Mouse (Mus musculus) myocyte (in vitro differentiated cells): ENCODE results near the gene Notch2. TPM values are rescaled to one million over a fixed set of nuclear protein-coding genes. Genes with fewer than 3 reads are reported as not detected.

Source experiments
- H3K27me3 ChIP-seq: one replicate; pipeline ENCODE4 v1.6.1; 2011; ENCODE audit not compliant: control insufficient read depth, insufficient read depth, insufficient read length
- H3K36me3 ChIP-seq: one replicate; pipeline ENCODE4 v1.6.1; 2011; ENCODE audit not compliant: control insufficient read depth, insufficient read depth
- H3K4me2 ChIP-seq: one replicate; pipeline ENCODE4 v1.6.1; 2011; ENCODE audit warnings: low read depth, control low read depth
- H3K4me3 ChIP-seq: one replicate; pipeline ENCODE4 v1.5.1; 2011; ENCODE audit warnings: mild to moderate bottlenecking, control low read depth, moderate library complexity
- H3K79me2 ChIP-seq: one replicate; pipeline ENCODE4 v1.6.1; 2011; ENCODE audit not compliant: control insufficient read depth, insufficient read depth
- H3ac ChIP-seq: one replicate; pipeline ENCODE4 v1.6.1; 2011; ENCODE audit not compliant: control insufficient read depth, insufficient read length
- CEBPB ChIP-seq: IDR thresholded peaks from 2 replicates; pipeline ENCODE4 v1.6.1; 2011; ENCODE audit warnings: mild to moderate bottlenecking, moderate library complexity; ENCODE audit not compliant: poor library complexity, insufficient read depth, severe bottlenecking
- E2F4 ChIP-seq: IDR thresholded peaks from one replicate; pipeline ENCODE4 v1.6.1; 2011; ENCODE audit warnings: mild to moderate bottlenecking, control low read depth, moderate library complexity; ENCODE audit not compliant: insufficient read depth
- MAX ChIP-seq: IDR thresholded peaks from one replicate; pipeline ENCODE4 v1.6.1; 2011; ENCODE audit warnings: low read depth, mild to moderate bottlenecking, control low read depth
- MYOD1 ChIP-seq, 3 experiments: IDR thresholded peaks; one replicate each; pipeline ENCODE4 v1.6.1; 2011; ENCODE audit warnings: control low read depth in 2 of 3, low read depth in 2 of 3, mild to moderate bottlenecking in 2 of 3, moderate library complexity in 1 of 3; ENCODE audit not compliant: insufficient read length in 2 of 3, control insufficient read depth in 1 of 3
- MYOG ChIP-seq, 3 experiments: IDR thresholded peaks; one replicate each; pipeline ENCODE4 v1.6.1; 2011; ENCODE audit warnings: control low read depth in 2 of 3, low read depth in 2 of 3, mild to moderate bottlenecking in 2 of 3; ENCODE audit not compliant: insufficient read length in 2 of 3, control insufficient read depth in 1 of 3, insufficient read depth in 1 of 3
- POLR2A ChIP-seq: IDR thresholded peaks from one replicate; pipeline ENCODE4 v1.6.1; 2011; ENCODE audit warnings: low read depth, mild to moderate bottlenecking, control low read depth, moderate library complexity; ENCODE audit not compliant: insufficient read length
- POLR2AphosphoS2 ChIP-seq: IDR thresholded peaks from one replicate; pipeline ENCODE4 v1.6.1; 2011; ENCODE audit warnings: low read depth, control low read depth; ENCODE audit not compliant: insufficient read length
- REST ChIP-seq: IDR thresholded peaks from one replicate; pipeline ENCODE4 v1.6.1; 2011; ENCODE audit warnings: mild to moderate bottlenecking, control low read depth, moderate library complexity; ENCODE audit not compliant: insufficient read depth, insufficient read length
- SRF ChIP-seq: IDR thresholded peaks from one replicate; pipeline ENCODE4 v1.6.1; 2011; ENCODE audit warnings: low read depth; ENCODE audit not compliant: control insufficient read depth, insufficient read length
- TCF12 ChIP-seq: IDR thresholded peaks from one replicate; pipeline ENCODE4 v1.6.1; 2011; ENCODE audit warnings: mild to moderate bottlenecking, control low read depth; ENCODE audit not compliant: poor library complexity, insufficient read depth, severe bottlenecking
- TCF3 ChIP-seq: IDR thresholded peaks from one replicate; pipeline ENCODE4 v1.6.1; 2011; ENCODE audit warnings: low read depth, control low read depth; ENCODE audit not compliant: insufficient read length
- USF1 ChIP-seq: IDR thresholded peaks from one replicate; pipeline ENCODE4 v1.6.1; 2011; ENCODE audit warnings: low read depth, mild to moderate bottlenecking, control low read depth, moderate library complexity
- polyA plus RNA-seq: library from polyadenylated mRNA; unstranded; fragments of >200 nt; fragmentation: generic; extraction: Trizol; gene quantifications from one replicate; pipeline ENCODE4 v1.2.1, GENCODE M21; 2012; ENCODE audit warnings: missing spikeins

Notch2 gene
- polyA plus RNA-seq, 1 experiment = 15.1 TPM

DNA sequence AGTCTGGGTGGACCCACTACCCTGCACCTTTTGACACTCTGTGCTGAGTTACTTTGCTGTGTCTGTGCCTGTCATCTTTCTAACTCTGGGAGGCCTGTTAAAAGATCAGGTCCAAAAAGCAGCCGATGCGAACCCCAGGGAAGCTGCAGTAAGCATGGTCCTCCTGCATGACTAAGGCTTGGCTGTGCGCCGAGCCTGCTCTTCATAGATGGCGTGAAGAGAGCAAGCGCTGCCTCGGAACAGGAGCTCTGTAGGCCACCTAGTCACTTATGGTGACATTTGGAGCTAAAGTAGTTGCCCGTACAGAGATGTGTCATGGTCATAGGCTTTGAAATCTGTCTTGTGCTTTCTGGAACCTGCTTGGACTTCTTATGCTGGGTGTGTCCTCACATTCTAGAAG, 119.3 kb downstream of the Notch2 start:
- TF ChIP-seq MAX = no peak
- TF ChIP-seq TCF3 = no peak
- no peak for TF ChIP-seq TCF12
- no peak for TF ChIP-seq REST
- TF ChIP-seq CEBPB = no peak
- TF ChIP-seq MYOD1 (IDR thresholded peaks at IDR 0.05; ENCODE audit: control insufficient read depth in 1 of 3, insufficient read length in 2 of 3, low read depth in 2 of 3) = no peak
- TF ChIP-seq MYOG (IDR thresholded peaks at IDR 0.05; ENCODE audit: control insufficient read depth in 1 of 3, insufficient read depth in 1 of 3, insufficient read length in 2 of 3, low read depth in 2 of 3) = no peak
- no peak for TF ChIP-seq SRF
- no peak for TF ChIP-seq POLR2A
- no peak for TF ChIP-seq POLR2AphosphoS2
- TF ChIP-seq E2F4 = no peak
- no peak for TF ChIP-seq USF1
- no peaks in the 10 kb centered on the region for H3K79me2 ChIP-seq
- no peak overlapping the region for H3K4me3 ChIP-seq
- H3K4me2 ChIP-seq = no peak overlapping the region
- H3K36me3 ChIP-seq = peaks cover 30% of the 10 kb centered on the region
- H3ac ChIP-seq = no peak overlapping the region
- H3K27me3 ChIP-seq = no peaks in the 10 kb centered on the region

DNA sequence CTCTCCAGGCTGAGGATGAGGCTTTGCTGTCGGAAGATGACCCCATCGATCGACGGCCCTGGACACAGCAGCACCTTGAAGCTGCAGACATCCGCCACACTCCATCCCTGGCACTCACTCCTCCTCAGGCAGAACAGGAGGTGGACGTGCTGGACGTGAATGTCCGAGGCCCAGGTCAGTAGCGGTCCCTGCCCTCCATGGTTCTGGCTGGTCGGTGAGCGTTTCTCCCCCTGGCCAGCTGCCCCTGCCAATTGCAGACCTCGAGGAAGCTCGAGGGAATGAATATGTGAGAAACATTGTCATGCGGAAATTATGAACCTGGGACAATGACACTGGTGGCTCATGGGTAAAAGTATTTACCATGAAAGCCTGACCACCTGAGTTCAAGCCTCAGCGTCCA, 128.1 kb downstream of the Notch2 start:
- Histone ChIP-seq H3K4me2 (no peak overlapping the region), H3K4me3 (no peak overlapping the region), H3K79me2 (no peaks in the 10 kb centered on the region), H3ac (no peak overlapping the region), H3K36me3 (peaks cover 80% of the 10 kb centered on the region), H3K27me3 (no peaks in the 10 kb centered on the region)
- TF ChIP-seq TCF3 (no peak), USF1 (no peak)

DNA sequence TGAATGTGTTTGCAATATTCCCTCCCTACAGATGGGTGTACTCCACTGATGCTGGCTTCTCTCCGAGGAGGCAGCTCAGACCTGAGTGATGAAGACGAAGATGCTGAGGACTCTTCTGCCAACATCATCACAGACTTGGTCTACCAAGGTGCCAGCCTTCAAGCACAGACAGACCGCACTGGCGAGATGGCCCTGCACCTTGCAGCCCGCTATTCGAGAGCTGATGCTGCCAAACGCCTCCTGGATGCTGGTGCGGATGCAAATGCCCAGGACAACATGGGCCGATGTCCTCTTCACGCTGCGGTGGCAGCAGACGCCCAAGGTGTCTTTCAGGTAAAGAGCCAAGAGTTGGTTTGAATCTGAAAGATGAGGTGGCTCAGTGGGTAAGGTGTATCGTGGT, 129.5 kb downstream of the Notch2 start:
- no peak overlapping the region for H3K4me3 ChIP-seq
- no peak overlapping the region for H3ac ChIP-seq
- no peak overlapping the region for H3K4me2 ChIP-seq
- H3K27me3 ChIP-seq = no peaks in the 10 kb centered on the region
- TF ChIP-seq MYOG (IDR thresholded peaks at IDR 0.05; ENCODE audit: control insufficient read depth in 1 of 3, insufficient read depth in 1 of 3, insufficient read length in 2 of 3, low read depth in 2 of 3) (no peak), TCF3 (no peak), MYOD1 (IDR thresholded peaks at IDR 0.05; ENCODE audit: control insufficient read depth in 1 of 3, insufficient read length in 2 of 3, low read depth in 2 of 3) (no peak), E2F4 (no peak), POLR2A (no peak), TCF12 (no peak), SRF (no peak), REST (no peak), POLR2AphosphoS2 (no peak), USF1 (no peak), CEBPB (no peak), MAX (no peak)
- H3K79me2 ChIP-seq = no peaks in the 10 kb centered on the region
- H3K36me3 ChIP-seq = peaks cover 76% of the 10 kb centered on the region

DNA sequence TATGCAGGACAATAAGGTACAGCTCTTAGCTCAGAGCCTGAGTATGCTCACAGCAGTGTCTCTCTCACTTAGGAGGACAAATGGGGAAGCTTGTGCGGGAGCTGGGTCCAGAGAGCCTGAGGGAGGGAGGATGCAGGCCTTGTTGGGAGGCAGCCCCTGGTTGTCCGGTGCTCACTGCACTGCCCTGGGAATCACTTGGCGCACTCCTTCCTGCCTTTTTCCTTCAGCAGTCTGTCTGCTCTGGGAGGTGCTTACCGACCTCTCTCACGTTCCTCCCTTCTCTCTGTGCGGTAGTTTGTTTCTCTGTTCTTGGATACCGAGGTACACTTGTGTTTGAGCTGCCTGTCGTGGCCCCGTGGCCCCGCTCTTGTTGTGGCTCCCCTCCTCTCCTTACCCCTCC, 131.9 kb downstream of the Notch2 start:
- Histone ChIP-seq H3K79me2 (no peaks in the 10 kb centered on the region), H3ac (no peak overlapping the region), H3K36me3 (peaks cover 78% of the 10 kb centered on the region), H3K27me3 (no peaks in the 10 kb centered on the region), H3K4me3 (no peak overlapping the region), H3K4me2 (no peak overlapping the region)
- TF ChIP-seq SRF (no peak), MAX (no peak), CEBPB (no peak), MYOD1 (IDR thresholded peaks at IDR 0.05; ENCODE audit: control insufficient read depth in 1 of 3, insufficient read length in 2 of 3, low read depth in 2 of 3) (no peak), USF1 (no peak), TCF3 (no peak), POLR2A (no peak), POLR2AphosphoS2 (no peak), MYOG (IDR thresholded peaks at IDR 0.05; ENCODE audit: control insufficient read depth in 1 of 3, insufficient read depth in 1 of 3, insufficient read length in 2 of 3, low read depth in 2 of 3) (no peak), TCF12 (no peak), E2F4 (no peak), REST (no peak)
